Mouse (Mus musculus) MEL (cell line): Measurements from ENCODE around the gene Neu4. TPM values are rescaled to one million over a fixed set of nuclear protein-coding genes. Genes with fewer than 3 reads are reported as not detected.
A peak's percentile ranks its signal among the peaks of the same experiment; 100 is the strongest.
"Not testable (repeated sequence)": the region's sequence is repeated elsewhere in the genome, so short reads cannot be mapped to it uniquely, and the experiment has no call there.

Experiments
- DNase-seq: peaks from one replicate; pipeline ENCODE4 v3.0.0; 2011; ENCODE audit warnings: low read depth, low spot score
- H3K27ac ChIP-seq: 2 replicates; pipeline ENCODE4 v1.5.1; 2012; ENCODE audit warnings: low read depth, mild to moderate bottlenecking, control low read depth, low read length, moderate library complexity; ENCODE audit not compliant: control insufficient read depth
- H3K27me3 ChIP-seq, 2 experiments: fragments of 150-350 bp in 1 of 2; sonication (generic) in 1 of 2; 2 replicates each; pipeline ENCODE4 v1.6.1; 2012; ENCODE audit warnings: low read length in 2 of 2, mild to moderate bottlenecking in 2 of 2, improper control_type of control experiment in 1 of 2, moderate library complexity in 1 of 2; ENCODE audit not compliant: insufficient read depth in 2 of 2, control insufficient read depth in 1 of 2
- H3K36me3 ChIP-seq, 2 experiments: 2 replicates each; pipeline ENCODE4 v1.6.1; 2012 to 2014; ENCODE audit warnings: low read length in 2 of 2, improper control_type of control experiment in 1 of 2, inconsistent platforms in 1 of 2, mild to moderate bottlenecking in 1 of 2; ENCODE audit not compliant: insufficient read depth in 2 of 2, control insufficient read depth in 1 of 2
- H3K4me1 ChIP-seq, 2 experiments: fragments of 150-350 bp in 1 of 2; sonication (generic) in 1 of 2; 2 replicates each; pipeline ENCODE4 v1.6.1; 2012; ENCODE audit warnings: low read length in 2 of 2, improper control_type of control experiment in 1 of 2, mild to moderate bottlenecking in 1 of 2; ENCODE audit not compliant: insufficient read depth in 2 of 2, control insufficient read depth in 1 of 2
- H3K4me3 ChIP-seq, 2 experiments: fragments of 150-350 bp in 1 of 2; sonication (generic) in 1 of 2; 2 replicates each; pipeline ENCODE4 v1.5.1; 2012; ENCODE audit warnings: low read depth in 2 of 2, low read length in 2 of 2, mild to moderate bottlenecking in 2 of 2, moderate library complexity in 2 of 2, control low read depth in 1 of 2, improper control_type of control experiment in 1 of 2; ENCODE audit not compliant: control insufficient read depth in 1 of 2, insufficient read depth in 1 of 2
- H3K79me2 ChIP-seq: 2 replicates; pipeline ENCODE4 v1.6.1; 2012; ENCODE audit warnings: mild to moderate bottlenecking, low read length, moderate library complexity; ENCODE audit not compliant: control insufficient read depth, poor library complexity, insufficient read depth
- H3K9ac ChIP-seq: 2 replicates; pipeline ENCODE4 v1.6.1; 2012; ENCODE audit warnings: low read depth, mild to moderate bottlenecking, control low read depth, low read length, moderate library complexity; ENCODE audit not compliant: control insufficient read depth, poor library complexity, severe bottlenecking
- H3K9me3 ChIP-seq: fragments of 150-350 bp; sonication (generic); replicated peaks from 2 replicates; pipeline ENCODE4 v1.6.1; 2012; ENCODE audit warnings: mild to moderate bottlenecking, low read length, improper control_type of control experiment, moderate library complexity; ENCODE audit not compliant: insufficient read depth
- BHLHE40 ChIP-seq: IDR thresholded peaks from 2 replicates; pipeline ENCODE4 v1.6.1; 2012; ENCODE audit warnings: low read depth, mild to moderate bottlenecking, inconsistent platforms, low read length, improper control_type of control experiment, borderline replicate concordance
- CHD1 ChIP-seq: IDR thresholded peaks from 2 replicates; pipeline ENCODE4 v1.6.1; 2012; ENCODE audit warnings: low read depth, mild to moderate bottlenecking, inconsistent platforms, low read length, improper control_type of control experiment
- CHD2 ChIP-seq: IDR thresholded peaks from 2 replicates; pipeline ENCODE4 v1.6.1; 2011; ENCODE audit warnings: low read length, improper control_type of control experiment
- CTCF ChIP-seq, 3 experiments: IDR thresholded peaks in 2 of 3; conservative IDR thresholded peaks in 1 of 3; 2 replicates each; pipeline ENCODE4 v1.5.1; 2011 to 2012; ENCODE audit warnings: low read length in 3 of 3, low read depth in 2 of 3, mild to moderate bottlenecking in 2 of 3, improper control_type of control experiment in 1 of 3, inconsistent platforms in 1 of 3, mixed read lengths in 1 of 3, moderate library complexity in 1 of 3; ENCODE audit not compliant: control insufficient read depth in 1 of 3, insufficient read depth in 1 of 3, poor library complexity in 1 of 3, severe bottlenecking in 1 of 3
- EP300 ChIP-seq, 2 experiments: IDR thresholded peaks; 2 replicates each; pipeline ENCODE4 v1.6.1; 2011; ENCODE audit warnings: improper control_type of control experiment in 2 of 2, low read length in 2 of 2, low read depth in 1 of 2, mild to moderate bottlenecking in 1 of 2
- ETS1 ChIP-seq: IDR thresholded peaks from 2 replicates; pipeline ENCODE4 v1.6.1; 2012; ENCODE audit warnings: low read depth, mild to moderate bottlenecking, inconsistent platforms, low read length, improper control_type of control experiment, moderate library complexity
- GATA1 ChIP-seq: IDR thresholded peaks from 2 replicates; pipeline ENCODE4 v1.6.1; 2011; ENCODE audit warnings: low read depth, low read length, improper control_type of control experiment
- HCFC1 ChIP-seq: IDR thresholded peaks from 2 replicates; pipeline ENCODE4 v1.6.1; 2012; ENCODE audit warnings: low read depth, mild to moderate bottlenecking, inconsistent platforms, low read length, improper control_type of control experiment, moderate library complexity
- MAX ChIP-seq: IDR thresholded peaks from 2 replicates; pipeline ENCODE4 v1.6.1; 2011; ENCODE audit warnings: low read length, improper control_type of control experiment
- MAZ ChIP-seq: IDR thresholded peaks from 2 replicates; pipeline ENCODE4 v1.6.1; 2012; ENCODE audit warnings: low read depth, mild to moderate bottlenecking, inconsistent platforms, low read length, improper control_type of control experiment
- MYB ChIP-seq: IDR thresholded peaks from 2 replicates; pipeline ENCODE4 v1.6.1; 2011; ENCODE audit warnings: mild to moderate bottlenecking, low read depth, low read length, improper control_type of control experiment
- NELFE ChIP-seq: IDR thresholded peaks from 2 replicates; pipeline ENCODE4 v1.6.1; 2011; ENCODE audit warnings: low read depth, low read length, improper control_type of control experiment
- NRF1 ChIP-seq: IDR thresholded peaks from 2 replicates; pipeline ENCODE4 v1.6.1; 2014; ENCODE audit warnings: low read depth, mild to moderate bottlenecking, inconsistent platforms, low read length, improper control_type of control experiment, moderate library complexity; ENCODE audit not compliant: poor library complexity, insufficient read depth, severe bottlenecking
- POLR2A ChIP-seq, 2 experiments: IDR thresholded peaks; 2 replicates each; pipeline ENCODE4 v1.6.1; 2011 to 2012; ENCODE audit warnings: low read length in 2 of 2, mild to moderate bottlenecking in 2 of 2, control low read depth in 1 of 2, improper control_type of control experiment in 1 of 2, low read depth in 1 of 2, moderate library complexity in 1 of 2; ENCODE audit not compliant: control insufficient read depth in 1 of 2, insufficient read depth in 1 of 2, poor library complexity in 1 of 2
- POLR2AphosphoS2 ChIP-seq: IDR thresholded peaks from 2 replicates; pipeline ENCODE4 v1.6.1; 2011; ENCODE audit warnings: low read length, improper control_type of control experiment
- POLR2AphosphoS5 ChIP-seq: IDR thresholded peaks from 2 replicates; pipeline ENCODE4 v1.6.1; 2012; ENCODE audit warnings: low read depth, borderline replicate concordance, mild to moderate bottlenecking, inconsistent platforms, low read length, moderate library complexity, mixed read lengths
- SMC3 ChIP-seq: IDR thresholded peaks from 2 replicates; pipeline ENCODE4 v1.6.1; 2011; ENCODE audit warnings: low read depth, low read length, improper control_type of control experiment
- TAL1 ChIP-seq: IDR thresholded peaks from 2 replicates; pipeline ENCODE4 v1.6.1; 2012; ENCODE audit warnings: mild to moderate bottlenecking, inconsistent platforms, low read length, moderate library complexity, mixed read lengths
- USF1 ChIP-seq: IDR thresholded peaks from 2 replicates; pipeline ENCODE4 v1.6.1; 2014; ENCODE audit warnings: low read depth, mild to moderate bottlenecking, inconsistent platforms, low read length, improper control_type of control experiment, moderate library complexity
- USF2 ChIP-seq, 2 experiments: IDR thresholded peaks; 2 replicates each; pipeline ENCODE4 v1.6.1; 2011 to 2012; ENCODE audit warnings: improper control_type of control experiment in 2 of 2, low read length in 2 of 2, borderline replicate concordance in 1 of 2, inconsistent platforms in 1 of 2, low read depth in 1 of 2, mild to moderate bottlenecking in 1 of 2; ENCODE audit not compliant: insufficient read depth in 1 of 2
- ZKSCAN1 ChIP-seq: IDR thresholded peaks from 2 replicates; pipeline ENCODE4 v1.6.1; 2012; ENCODE audit warnings: low read depth, mild to moderate bottlenecking, inconsistent platforms, low read length, improper control_type of control experiment, moderate library complexity
- polyA plus RNA-seq, 2 experiments: library from polyadenylated mRNA; stranded (reverse) in 1 of 2; unstranded in 1 of 2; fragments of >175 nt in 1 of 2; fragments of >200 nt in 1 of 2; gene quantifications; 2 replicates each; pipeline versions ENCODE4 v1.2.1 to v1.2.4; 2012; ENCODE audit warnings: low replicate concordance in 2 of 2, low read depth in 1 of 2; ENCODE audit not compliant: insufficient read length in 2 of 2, insufficient read depth in 1 of 2, missing spikeins in 1 of 2
- total RNA-seq: library from RNA; depleted of rRNA; stranded (reverse); fragments of 300-350 nt; gene quantifications from 2 replicates; pipeline ENCODE4 v1.2.3, GENCODE M21; 2012

The Neu4 gene
- total and polyA plus RNA-seq, 3 experiments = not detected

GRCm38 (mm10) chr1:94001023-94001422 is 19.2 kb upstream of the Neu4 start:
- TF ChIP-seq NELFE = no peak
- Histone ChIP-seq H3K79me2 (no peaks in the 10 kb centered on the region), H3K9ac (no peak overlapping the region), H3K9me3 (no peaks in the 10 kb centered on the region), H3K4me1 (no peaks in the 10 kb centered on the region), H3K36me3 (no peaks in the 10 kb centered on the region), H3K27ac (no peak overlapping the region), H3K27me3 (peaks cover 0 to 3% of the 10 kb centered on the region in 2 experiments; a peak in 2 of 4 replicates), H3K4me3 (no peak overlapping the region)
- no peak for DNase-seq

DNA sequence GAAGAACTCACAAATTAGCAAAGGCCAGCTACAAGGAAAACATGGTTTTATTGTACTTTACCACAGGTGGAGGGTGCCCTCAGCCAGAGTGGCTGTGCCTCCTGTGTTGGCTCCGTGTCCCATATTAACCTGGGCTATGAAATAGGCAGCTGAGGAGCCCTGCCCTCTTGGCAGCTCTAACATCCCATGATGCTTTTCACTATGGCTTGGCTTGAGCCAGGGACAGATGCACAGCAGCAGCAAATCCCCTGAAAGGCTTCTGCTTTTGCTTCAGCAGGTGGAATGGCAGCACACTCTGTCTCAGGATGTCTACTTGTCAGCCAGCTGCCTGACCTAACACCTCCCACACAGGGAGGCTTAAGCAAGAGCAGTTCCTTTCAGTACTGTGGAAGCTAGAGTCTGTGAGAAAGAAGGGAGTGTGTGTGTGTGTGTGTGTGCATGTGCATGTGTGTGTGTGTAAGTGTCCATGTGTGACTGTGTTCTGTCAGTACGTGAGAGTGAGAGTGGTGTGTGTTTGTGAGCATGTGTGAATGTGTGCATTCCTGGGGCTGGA is 14.2 kb upstream of the Neu4 start:
- not testable (repeated sequence) for H3K9ac ChIP-seq, DNase-seq, H3K79me2 ChIP-seq, H3K27ac ChIP-seq, H3K27me3 ChIP-seq, H3K4me3 ChIP-seq, H3K36me3 ChIP-seq, H3K9me3 ChIP-seq, H3K4me1 ChIP-seq

DNA sequence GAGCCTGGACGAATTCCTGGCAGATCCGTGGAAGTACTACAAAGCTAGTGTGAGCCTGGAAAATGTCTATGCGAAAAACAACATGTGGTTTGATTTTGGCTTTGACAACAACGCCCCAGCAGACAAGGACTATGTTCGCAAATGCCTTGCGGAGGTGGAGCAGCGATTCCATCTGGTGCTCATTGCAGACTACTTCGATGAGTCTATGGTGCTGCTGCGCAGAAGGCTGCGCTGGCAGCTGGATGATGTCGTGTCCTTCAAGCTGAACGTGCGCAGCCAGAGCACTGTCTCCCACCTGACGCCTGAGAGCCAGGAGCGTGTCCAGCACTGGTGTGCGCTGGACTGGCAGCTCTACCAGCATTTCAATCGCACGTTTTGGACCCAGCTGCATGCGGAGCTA is 11.4 kb upstream of the Neu4 start:
- not testable (repeated sequence) for H3K27me3 ChIP-seq, H3K9ac ChIP-seq, H3K9me3 ChIP-seq, H3K79me2 ChIP-seq, H3K36me3 ChIP-seq, H3K27ac ChIP-seq, DNase-seq, H3K4me1 ChIP-seq, H3K4me3 ChIP-seq

DNA sequence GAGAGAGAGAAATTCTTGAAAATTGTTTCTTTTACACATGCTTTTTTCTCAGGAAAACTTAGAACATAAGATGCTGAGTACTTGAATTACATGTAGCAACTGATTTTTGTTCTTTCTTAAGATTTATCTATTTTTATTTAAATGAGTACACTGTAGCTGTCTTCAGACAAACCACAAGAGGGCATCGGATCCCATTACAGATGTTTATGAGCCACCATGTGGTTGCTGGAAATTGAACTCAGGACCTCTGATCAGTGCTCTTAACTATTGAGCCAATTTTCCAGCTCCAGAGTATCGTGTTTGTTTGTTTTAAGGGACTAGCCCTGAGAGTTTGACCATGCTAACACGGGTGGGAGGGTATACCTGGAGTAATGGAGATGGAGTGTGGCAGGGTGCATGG is 8.6 kb upstream of the Neu4 start:
- Histone ChIP-seq H3K36me3 (no peaks in the 10 kb centered on the region), H3K9ac (no peak overlapping the region), H3K9me3 (no peaks in the 10 kb centered on the region), H3K4me1 (no peaks in the 10 kb centered on the region), H3K79me2 (no peaks in the 10 kb centered on the region), H3K27ac (no peak overlapping the region), H3K27me3 (peaks cover 14 to 16% of the 10 kb centered on the region in 2 experiments), H3K4me3 (no peak overlapping the region)
- DNase-seq = peak; percentile 58
- TF ChIP-seq NELFE (no peak), HCFC1 (no peak), ETS1 (no peak), BHLHE40 (no peak), GATA1 (no peak), USF2 (IDR thresholded peaks at IDR 0.05; ENCODE audit: borderline replicate concordance in 1 of 2, insufficient read depth in 1 of 2, low read depth in 1 of 2, low read length in 2 of 2) (no peak), USF1 (no peak), MAZ (no peak), TAL1 (no peak), CTCF (IDR thresholded peaks at IDR 0.05 in 2 of 3, conservative IDR thresholded peaks at IDR 0.05 in 1 of 3; ENCODE audit: control insufficient read depth in 1 of 3, insufficient read depth in 1 of 3, low read depth in 2 of 3, low read length in 3 of 3, poor library complexity in 1 of 3, severe bottlenecking in 1 of 3) (peak in 2 of 3 experiments; percentile 16 to 89; a peak in 3 of 6 replicates), POLR2AphosphoS2 (no peak), CHD2 (no peak), EP300 (IDR thresholded peaks at IDR 0.05; ENCODE audit: low read depth in 1 of 2, low read length in 2 of 2) (no peak), MYB (no peak), POLR2A (IDR thresholded peaks at IDR 0.05; ENCODE audit: control insufficient read depth in 1 of 2, insufficient read depth in 1 of 2, low read depth in 1 of 2, low read length in 2 of 2, poor library complexity in 1 of 2) (no peak), CHD1 (no peak), POLR2AphosphoS5 (no peak), ZKSCAN1 (no peak), NRF1 (no peak), MAX (no peak), SMC3 (peak; percentile 96)
